Mouse (Mus musculus): ENCODE results near the gene Slc16a1. TPM values are rescaled to one million over a fixed set of nuclear protein-coding genes. Genes with fewer than 3 reads are reported as not detected.

Slc16a1 gene
- polyA plus RNA-seq, 1 experiment from 2014 or later: 45.1 TPM

DNA sequence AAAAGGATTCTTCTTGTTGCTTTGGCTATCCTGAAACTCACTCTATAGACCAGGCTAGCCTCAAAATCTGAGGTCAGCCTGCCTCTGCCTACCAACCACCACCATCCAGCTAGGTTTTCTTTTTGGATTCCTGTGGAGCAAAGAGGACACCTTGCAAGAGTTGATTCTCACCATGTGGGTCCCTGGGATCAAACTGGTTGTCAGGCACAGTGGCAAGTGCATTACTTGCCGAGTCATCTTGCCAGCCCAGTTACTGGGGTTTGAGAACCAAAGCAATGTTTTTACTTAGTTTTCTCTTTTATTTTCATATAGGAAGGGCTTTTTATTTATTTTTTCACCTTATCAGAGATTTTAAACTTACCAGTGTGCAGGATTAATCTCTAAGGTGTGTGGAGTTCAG lies 5.9 kb downstream of the Slc16a1 start:
- H3K4me2 ChIP-seq (ENCODE audit: low read depth, low read length, severe bottlenecking): no peak overlapping the region
- H3K9me3 ChIP-seq (ENCODE audit: control insufficient read depth, low read length): no peaks in the 10 kb centered on the region
- H3K36me3 ChIP-seq (ENCODE audit: control insufficient read depth, insufficient read depth, low read length): no peaks in the 10 kb centered on the region
- no peaks in the 10 kb centered on the region for H3K27me3 ChIP-seq (ENCODE audit: control insufficient read depth, insufficient read depth, low read length)
- H3K9ac ChIP-seq (ENCODE audit: low read length): no peak overlapping the region
- peaks cover 3% of the 10 kb centered on the region; the same call in 1 of the 2 replicates for H3K4me1 ChIP-seq (replicated peaks; ENCODE audit: control insufficient read depth, insufficient read depth, low read length)
- no peak overlapping the region for H3K27ac ChIP-seq (ENCODE audit: low read depth, low read length)
- DNase-seq (ENCODE audit: low spot score) (no peak), ATAC-seq (replicated peaks; ENCODE audit: low FRiP score) (no peak)
- H3K4me3 ChIP-seq (ENCODE audit: low read depth, low read length): no peak overlapping the region
- WGBS: 95% methylated on average over 1 of the region's 1 CpGs

GRCm38 (mm10) chr3:104654219-104654618 lies 15.8 kb downstream of the Slc16a1 start:
- Histone ChIP-seq H3K9ac (ENCODE audit: low read length) (no peak overlapping the region), H3K27ac (ENCODE audit: low read depth, low read length) (no peak overlapping the region), H3K4me2 (ENCODE audit: low read depth, low read length, severe bottlenecking) (no peak overlapping the region), H3K27me3 (ENCODE audit: control insufficient read depth, insufficient read depth, low read length) (no peaks in the 10 kb centered on the region), H3K9me3 (ENCODE audit: control insufficient read depth, low read length) (no peaks in the 10 kb centered on the region), H3K4me1 (replicated peaks; ENCODE audit: control insufficient read depth, insufficient read depth, low read length) (no peaks in the 10 kb centered on the region), H3K36me3 (ENCODE audit: control insufficient read depth, insufficient read depth, low read length) (no peaks in the 10 kb centered on the region; the same call in 1 of the 2 replicates), H3K4me3 (ENCODE audit: low read depth, low read length) (no peak overlapping the region)
- no peak for DNase-seq (ENCODE audit: low spot score)
- no peak for ATAC-seq (replicated peaks; ENCODE audit: low FRiP score)
- WGBS: 94% methylated on average over 4 of the region's 4 CpGs

- Histone ChIP-seq H3K4me3 (ENCODE audit: low read depth, low read length) (no peak overlapping the region), H3K27ac (ENCODE audit: low read depth, low read length) (no peak overlapping the region), H3K27me3 (ENCODE audit: control insufficient read depth, insufficient read depth, low read length) (no peaks in the 10 kb centered on the region), H3K9ac (ENCODE audit: low read length) (no peak overlapping the region), H3K4me2 (ENCODE audit: low read depth, low read length, severe bottlenecking) (no peak overlapping the region), H3K36me3 (ENCODE audit: control insufficient read depth, insufficient read depth, low read length) (no peaks in the 10 kb centered on the region; the same call in 1 of the 2 replicates), H3K9me3 (ENCODE audit: control insufficient read depth, low read length) (no peaks in the 10 kb centered on the region), H3K4me1 (replicated peaks; ENCODE audit: control insufficient read depth, insufficient read depth, low read length) (no peaks in the 10 kb centered on the region)
- DNase-seq (ENCODE audit: low spot score): no peak
- no peak for ATAC-seq (replicated peaks; ENCODE audit: low FRiP score)
- WGBS: 93% methylated on average over 4 of the region's 4 CpGs
Measured at GRCm38 (mm10) chr3:104654921-104655320, 16.5 kb downstream of the Slc16a1 start.

GRCm38 (mm10) chr3:104658706-104659105 lies 20.2 kb downstream of the Slc16a1 start:
- H3K9ac ChIP-seq (ENCODE audit: low read length): no peak overlapping the region
- no peak overlapping the region for H3K4me2 ChIP-seq (ENCODE audit: low read depth, low read length, severe bottlenecking)
- ATAC-seq (replicated peaks; ENCODE audit: low FRiP score): no peak
- H3K36me3 ChIP-seq (ENCODE audit: control insufficient read depth, insufficient read depth, low read length): no peaks in the 10 kb centered on the region; the same call in 1 of the 2 replicates
- no peak overlapping the region for H3K27ac ChIP-seq (ENCODE audit: low read depth, low read length)
- no peaks in the 10 kb centered on the region for H3K27me3 ChIP-seq (ENCODE audit: control insufficient read depth, insufficient read depth, low read length)
- no peak overlapping the region for H3K4me3 ChIP-seq (ENCODE audit: low read depth, low read length)
- WGBS: 86% methylated on average over 2 of the region's 2 CpGs
- no peaks in the 10 kb centered on the region for H3K9me3 ChIP-seq (ENCODE audit: control insufficient read depth, low read length)
- no peak for DNase-seq (ENCODE audit: low spot score)
- H3K4me1 ChIP-seq (replicated peaks; ENCODE audit: control insufficient read depth, insufficient read depth, low read length): no peaks in the 10 kb centered on the region

DNA sequence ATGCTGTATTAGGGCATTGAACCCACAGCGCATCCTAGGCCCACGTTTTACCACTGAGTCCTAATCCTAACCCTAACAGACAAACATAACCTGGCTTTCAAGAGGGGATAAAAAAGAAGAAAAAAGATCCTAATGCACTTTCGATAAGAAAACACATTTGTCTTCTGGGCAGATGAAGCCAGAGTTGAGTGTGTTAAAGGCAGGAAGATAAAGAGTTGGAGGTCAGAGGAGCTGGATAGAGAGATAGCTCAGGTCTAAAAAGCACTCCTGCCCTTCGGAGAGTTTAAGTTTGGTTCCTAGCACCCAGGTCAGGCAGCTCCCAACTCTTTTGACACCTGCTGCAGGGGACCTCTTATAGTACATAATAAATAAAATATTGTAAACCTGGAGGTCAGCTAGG lies 21.3 kb downstream of the Slc16a1 start:
- no peak overlapping the region for H3K4me2 ChIP-seq (ENCODE audit: low read depth, low read length, severe bottlenecking)
- H3K27ac ChIP-seq (ENCODE audit: low read depth, low read length): no peak overlapping the region
- no peaks in the 10 kb centered on the region for H3K27me3 ChIP-seq (ENCODE audit: control insufficient read depth, insufficient read depth, low read length)
- no peaks in the 10 kb centered on the region for H3K9me3 ChIP-seq (ENCODE audit: control insufficient read depth, low read length)
- H3K4me3 ChIP-seq (ENCODE audit: low read depth, low read length): no peak overlapping the region
- no peaks in the 10 kb centered on the region for H3K4me1 ChIP-seq (replicated peaks; ENCODE audit: control insufficient read depth, insufficient read depth, low read length)
- no peaks in the 10 kb centered on the region; the same call in 1 of the 2 replicates for H3K36me3 ChIP-seq (ENCODE audit: control insufficient read depth, insufficient read depth, low read length)
- WGBS: 88% methylated on average over 4 of the region's 4 CpGs
- ATAC-seq (replicated peaks; ENCODE audit: low FRiP score) (no peak), DNase-seq (ENCODE audit: low spot score) (no peak)
- no peak overlapping the region for H3K9ac ChIP-seq (ENCODE audit: low read length)

GRCm38 (mm10) chr3:104660522-104660921 lies 22.1 kb downstream of the Slc16a1 start:
- H3K4me3 ChIP-seq (ENCODE audit: low read depth, low read length): no peak overlapping the region
- H3K27ac ChIP-seq (ENCODE audit: low read depth, low read length): no peak overlapping the region
- ATAC-seq (replicated peaks; ENCODE audit: low FRiP score) (no peak), DNase-seq (ENCODE audit: low spot score) (no peak)
- no peak overlapping the region for H3K4me2 ChIP-seq (ENCODE audit: low read depth, low read length, severe bottlenecking)
- 95% methylated on average over 3 of the region's 3 CpGs for WGBS
- no peaks in the 10 kb centered on the region for H3K27me3 ChIP-seq (ENCODE audit: control insufficient read depth, insufficient read depth, low read length)
- H3K9me3 ChIP-seq (ENCODE audit: control insufficient read depth, low read length): no peaks in the 10 kb centered on the region
- no peaks in the 10 kb centered on the region for H3K4me1 ChIP-seq (replicated peaks; ENCODE audit: control insufficient read depth, insufficient read depth, low read length)
- no peak overlapping the region for H3K9ac ChIP-seq (ENCODE audit: low read length)
- no peaks in the 10 kb centered on the region; the same call in 1 of the 2 replicates for H3K36me3 ChIP-seq (ENCODE audit: control insufficient read depth, insufficient read depth, low read length)

DNA sequence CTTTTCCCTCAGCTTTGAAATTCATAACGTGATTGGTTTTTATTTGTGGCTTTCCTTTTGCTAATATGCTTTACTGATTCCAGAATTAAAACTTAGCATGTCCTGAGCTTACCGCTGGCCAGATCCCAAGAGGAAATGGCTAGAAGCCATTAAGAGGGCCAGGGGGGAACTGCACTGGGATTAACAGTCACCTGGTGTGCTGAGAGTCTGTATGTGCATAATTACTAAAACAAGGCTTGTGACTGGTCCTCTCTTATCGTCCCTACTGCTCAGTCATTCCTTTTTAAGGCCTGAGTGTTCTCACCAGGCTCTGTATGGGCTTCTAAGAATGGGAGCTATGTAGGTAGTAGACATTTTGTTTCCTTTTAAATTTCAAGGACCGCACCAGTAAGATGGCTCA lies 23.5 kb downstream of the Slc16a1 start:
- no peak for ATAC-seq (replicated peaks; ENCODE audit: low FRiP score)
- WGBS: 34% methylated on average over 4 of the region's 4 CpGs
- no peak overlapping the region for H3K27ac ChIP-seq (ENCODE audit: low read depth, low read length)
- no peaks in the 10 kb centered on the region for H3K4me1 ChIP-seq (replicated peaks; ENCODE audit: control insufficient read depth, insufficient read depth, low read length)
- H3K36me3 ChIP-seq (ENCODE audit: control insufficient read depth, insufficient read depth, low read length): no peaks in the 10 kb centered on the region; the same call in 1 of the 2 replicates
- H3K27me3 ChIP-seq (ENCODE audit: control insufficient read depth, insufficient read depth, low read length): no peaks in the 10 kb centered on the region
- H3K9ac ChIP-seq (ENCODE audit: low read length): no peak overlapping the region
- H3K4me3 ChIP-seq (ENCODE audit: low read depth, low read length): no peak overlapping the region
- no peak for DNase-seq (ENCODE audit: low spot score)
- H3K4me2 ChIP-seq (ENCODE audit: low read depth, low read length, severe bottlenecking): no peak overlapping the region
- no peaks in the 10 kb centered on the region for H3K9me3 ChIP-seq (ENCODE audit: control insufficient read depth, low read length)

- Histone ChIP-seq H3K9me3 (ENCODE audit: control insufficient read depth, low read length) (no peaks in the 10 kb centered on the region), H3K9ac (ENCODE audit: low read length) (no peak overlapping the region), H3K4me3 (ENCODE audit: low read depth, low read length) (no peak overlapping the region), H3K36me3 (ENCODE audit: control insufficient read depth, insufficient read depth, low read length) (no peaks in the 10 kb centered on the region; the same call in 1 of the 2 replicates), H3K4me2 (ENCODE audit: low read depth, low read length, severe bottlenecking) (no peak overlapping the region), H3K4me1 (replicated peaks; ENCODE audit: control insufficient read depth, insufficient read depth, low read length) (no peaks in the 10 kb centered on the region), H3K27ac (ENCODE audit: low read depth, low read length) (no peak overlapping the region), H3K27me3 (ENCODE audit: control insufficient read depth, insufficient read depth, low read length) (no peaks in the 10 kb centered on the region)
- DNase-seq (ENCODE audit: low spot score) (no peak), ATAC-seq (replicated peaks; ENCODE audit: low FRiP score) (no peak)
- 85% methylated on average over 11 of the region's 11 CpGs for WGBS
Measured at GRCm38 (mm10) chr3:104662926-104663325, 24.5 kb downstream of the Slc16a1 start.

DNA sequence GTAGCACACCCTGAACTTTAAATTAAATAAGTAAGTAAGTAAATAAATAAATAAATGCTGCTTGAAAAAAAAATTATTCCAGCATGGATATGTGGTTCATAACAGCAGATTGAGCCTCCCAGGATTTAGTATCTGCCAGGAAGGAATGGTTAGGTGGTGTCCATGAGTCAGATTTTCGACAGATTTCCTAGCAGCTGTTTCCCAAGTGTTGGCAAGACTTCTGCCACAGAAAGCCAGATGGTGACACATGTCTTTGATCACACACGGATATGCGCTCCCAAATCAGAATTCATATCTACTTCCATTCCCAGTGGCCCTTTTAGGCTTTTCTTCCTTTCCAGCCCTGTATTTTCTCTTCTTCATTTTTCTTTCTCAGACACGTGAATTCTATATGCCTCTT lies 28.5 kb downstream of the Slc16a1 start:
- no peak overlapping the region for H3K4me3 ChIP-seq (ENCODE audit: low read depth, low read length)
- H3K4me2 ChIP-seq (ENCODE audit: low read depth, low read length, severe bottlenecking): no peak overlapping the region
- no peaks in the 10 kb centered on the region for H3K9me3 ChIP-seq (ENCODE audit: control insufficient read depth, low read length)
- H3K27ac ChIP-seq (ENCODE audit: low read depth, low read length): no peak overlapping the region
- peaks cover 2% of the 10 kb centered on the region; the same call in 1 of the 2 replicates for H3K4me1 ChIP-seq (replicated peaks; ENCODE audit: control insufficient read depth, insufficient read depth, low read length)
- H3K9ac ChIP-seq (ENCODE audit: low read length): no peak overlapping the region
- no peak for ATAC-seq (replicated peaks; ENCODE audit: low FRiP score)
- H3K27me3 ChIP-seq (ENCODE audit: control insufficient read depth, insufficient read depth, low read length): no peaks in the 10 kb centered on the region
- WGBS: 85% methylated on average over 4 of the region's 4 CpGs
- no peak for DNase-seq (ENCODE audit: low spot score)
- H3K36me3 ChIP-seq (ENCODE audit: control insufficient read depth, insufficient read depth, low read length): no peaks in the 10 kb centered on the region
